Mouse (Mus musculus) T-helper 17 cell (primary cell): ENCODE results near the gene Cep78.
"Not testable (repeated sequence)": the region's sequence is repeated elsewhere in the genome, so short reads cannot be mapped to it uniquely, and the experiment has no call there.

Source experiments
- in situ Hi-C, 2 experiments: fragments of 300-600 bp; cut with MboI, MseI; formaldehyde crosslinking; loops; 1 replicate in 1 of 2; 2 replicates in 1 of 2; pipeline ENCODE4 v1.15.1; 2025; ENCODE audit warnings: high pct_unique_total_duplicates in 2 of 2

Cep78 gene

GRCm38 (mm10) chr19:15984449-15985171, at the start of gene Cep78:
Cep78 (minus strand) TSS chr19:15984989.
- in situ Hi-C loops = loop anchor here (5.0 kb wide), 4 partner anchors 62 to 1413 kb away; no protein-coding TSS in a partner anchor

GRCm38 (mm10) chr19:16031276-16031675, 46.5 kb upstream of the Cep78 start:
- in situ Hi-C loops = no loop called here

- in situ Hi-C loops = not testable (repeated sequence)
These were observed 44.5 kb upstream of the Cep78 start for GRCm38 (mm10) chr19:16029253-16029771.

GRCm38 (mm10) chr19:16028746-16029252, 44.0 kb upstream of the Cep78 start:
- in situ Hi-C loops = no loop called here

GRCm38 (mm10) chr19:16027876-16028670, 43.3 kb upstream of the Cep78 start:
- in situ Hi-C loops = no loop called here

GRCm38 (mm10) chr19:16026276-16026675, 41.5 kb upstream of the Cep78 start:
- in situ Hi-C loops = no loop called here

GRCm38 (mm10) chr19:16022178-16022577, 37.4 kb upstream of the Cep78 start:
- in situ Hi-C loops = no loop called here

- in situ Hi-C loops = no loop called here
These were observed 31.4 kb upstream of the Cep78 start for GRCm38 (mm10) chr19:16016171-16016570.

GRCm38 (mm10) chr19:16015191-16015968, 30.6 kb upstream of the Cep78 start:
- in situ Hi-C loops = no loop called here

- in situ Hi-C loops = no loop called here
These were observed 25.1 kb upstream of the Cep78 start for GRCm38 (mm10) chr19:16009746-16010337.

GRCm38 (mm10) chr19:16009111-16009510, 24.3 kb upstream of the Cep78 start:
- in situ Hi-C loops = no loop called here

- in situ Hi-C loops = no loop called here
These were observed 22.3 kb upstream of the Cep78 start for GRCm38 (mm10) chr19:16007131-16007530.

- in situ Hi-C loops = no loop called here
These were observed 13.4 kb upstream of the Cep78 start for GRCm38 (mm10) chr19:15998157-15998556.

GRCm38 (mm10) chr19:15996901-15997564, 12.2 kb upstream of the Cep78 start:
- in situ Hi-C loops = no loop called here

- in situ Hi-C loops = no loop called here
These were observed 5.3 kb upstream of the Cep78 start for GRCm38 (mm10) chr19:15990102-15990501.

GRCm38 (mm10) chr19:15985172-15985713, 454 bp upstream of the Cep78 start:
- in situ Hi-C loops = no loop called here

- in situ Hi-C loops = loop anchor here (5.0 kb wide), 4 partner anchors 62 to 1413 kb away; no protein-coding TSS in a partner anchor
These were observed 947 bp downstream of the Cep78 start for GRCm38 (mm10) chr19:15983739-15984344.

GRCm38 (mm10) chr19:15982926-15983738, 1.7 kb downstream of the Cep78 start:
- in situ Hi-C loops = loop anchor here (5.0 kb wide), 4 partner anchors 61 to 1414 kb away; no protein-coding TSS in a partner anchor

- in situ Hi-C loops = loop anchor here (5.0 kb wide), 4 partner anchors 60 to 1415 kb away; no protein-coding TSS in a partner anchor
These were observed 2.9 kb downstream of the Cep78 start for GRCm38 (mm10) chr19:15981861-15982260.
